Mouse (Mus musculus): ENCODE results near the gene Clmn. TPM values are rescaled to one million over a fixed set of nuclear protein-coding genes. Genes with fewer than 3 reads are reported as not detected.
A peak's percentile ranks its signal among the peaks of the same experiment; 100 is the strongest.

The Clmn gene
- polyA plus RNA-seq, 1 experiment = 21.3 TPM

DNA sequence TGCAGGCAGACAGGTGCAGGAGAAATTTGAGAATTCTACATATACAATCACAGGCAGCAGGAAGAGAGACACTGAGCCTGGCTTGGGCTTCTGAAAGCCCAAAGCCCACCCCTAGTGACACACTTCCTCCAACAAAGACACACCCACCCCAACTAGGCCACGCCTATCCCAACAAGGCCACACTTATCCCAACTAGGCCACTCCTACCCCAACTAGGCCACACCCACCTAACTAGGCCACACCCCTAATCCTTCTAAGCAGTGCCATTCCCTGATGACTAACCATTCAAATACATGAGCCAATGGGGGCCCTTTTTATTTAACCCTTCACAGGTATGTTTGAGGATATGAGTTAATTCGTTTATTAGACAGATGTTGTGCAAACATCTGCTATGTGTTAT lies 42.3 kb upstream of the Clmn start:
- no peak overlapping the region for H3K27ac ChIP-seq (ENCODE audit: insufficient read depth, low read depth, low read length)
- 96% methylated on average over 2 of the region's 2 CpGs for WGBS
- H3K36me3 ChIP-seq (ENCODE audit: control insufficient read depth, insufficient read depth, low read length) = no peaks in the 10 kb centered on the region
- H3K27me3 ChIP-seq (replicated peaks; ENCODE audit: control insufficient read depth, insufficient read depth, low read length) = no peaks in the 10 kb centered on the region
- peaks cover 7% of the 10 kb centered on the region; the same call in 1 of the 2 replicates for H3K4me1 ChIP-seq (ENCODE audit: control insufficient read depth, insufficient read depth, low read length)
- H3K4me3 ChIP-seq (ENCODE audit: insufficient read depth, low read depth, low read length) = no peak overlapping the region
- TF ChIP-seq CTCF (conservative IDR thresholded peaks at IDR 0.05; ENCODE audit: insufficient read depth, insufficient read length, low read depth, low read length) = no peak
- no peak for TF ChIP-seq POLR2A (IDR thresholded peaks at IDR 0.05; ENCODE audit: low read depth, low read length)
- DNase-seq = no peak

DNA sequence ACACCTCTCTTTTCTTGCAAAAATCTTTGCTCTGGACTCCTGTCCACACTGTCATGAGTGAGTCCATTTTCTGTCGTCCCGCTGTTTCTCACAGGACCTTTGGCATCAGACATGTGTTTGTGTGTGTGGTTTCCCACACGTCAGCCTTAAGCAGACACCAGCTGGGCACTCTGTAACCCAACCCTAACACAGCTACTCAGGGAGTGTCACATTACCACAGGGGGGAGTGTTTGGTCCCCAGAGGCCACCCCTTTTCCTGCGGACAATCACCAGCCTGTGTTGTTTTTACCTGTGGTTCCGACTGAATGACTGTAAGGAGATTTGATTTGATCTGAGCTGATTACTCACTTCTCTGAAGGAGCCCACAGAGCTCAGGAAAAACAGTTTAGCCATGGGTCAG lies 39.3 kb upstream of the Clmn start:
- WGBS = 18% methylated on average over 5 of the region's 5 CpGs
- no peaks in the 10 kb centered on the region for H3K36me3 ChIP-seq (ENCODE audit: control insufficient read depth, insufficient read depth, low read length)
- H3K4me1 ChIP-seq (ENCODE audit: control insufficient read depth, insufficient read depth, low read length) = peaks cover 14% of the 10 kb centered on the region; the same call in 1 of the 2 replicates
- H3K27ac ChIP-seq (ENCODE audit: insufficient read depth, low read depth, low read length) = 0 out of 2 replicates have a peak overlapping the region, but pooled peaks have one; percentile 20
- H3K4me3 ChIP-seq (ENCODE audit: insufficient read depth, low read depth, low read length) = no peak overlapping the region
- DNase-seq = peak; percentile 47
- TF ChIP-seq CTCF (conservative IDR thresholded peaks at IDR 0.05; ENCODE audit: insufficient read depth, insufficient read length, low read depth, low read length) (no peak), POLR2A (IDR thresholded peaks at IDR 0.05; ENCODE audit: low read depth, low read length) (no peak)
- H3K27me3 ChIP-seq (replicated peaks; ENCODE audit: control insufficient read depth, insufficient read depth, low read length) = no peaks in the 10 kb centered on the region

DNA sequence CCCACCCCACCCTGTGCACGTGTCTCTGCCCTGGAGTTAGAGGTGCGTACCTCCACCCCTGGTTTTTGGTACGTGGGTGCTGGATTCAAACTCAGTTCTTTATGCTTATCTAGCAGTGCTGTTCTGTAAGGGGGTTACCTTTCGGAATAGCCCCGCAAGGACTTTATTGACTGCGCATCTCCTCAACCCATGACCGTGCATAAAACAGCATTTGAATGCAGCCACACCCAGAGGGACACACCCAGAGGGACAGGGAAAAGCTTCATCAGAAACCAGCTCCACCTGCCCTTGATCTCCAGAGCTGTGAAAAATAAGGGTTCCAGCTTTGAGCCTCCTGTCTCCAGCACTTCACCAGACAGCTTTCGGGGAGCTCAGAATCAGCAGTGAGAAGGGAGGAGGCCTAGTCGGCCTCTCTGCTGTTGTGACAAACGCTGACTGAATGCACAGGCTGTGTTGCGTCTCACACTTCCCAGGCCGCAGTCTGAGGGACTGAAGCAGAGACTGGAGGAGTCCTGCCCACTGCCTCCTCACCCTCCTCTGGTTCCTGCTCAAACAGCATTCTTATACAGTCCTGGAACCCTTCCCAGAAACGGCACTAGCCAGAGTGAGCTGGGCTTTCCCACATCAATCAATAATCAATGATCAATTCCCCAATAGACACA lies 37.6 kb upstream of the Clmn start:
- 83% methylated on average over 13 of the region's 13 CpGs for WGBS

DNA sequence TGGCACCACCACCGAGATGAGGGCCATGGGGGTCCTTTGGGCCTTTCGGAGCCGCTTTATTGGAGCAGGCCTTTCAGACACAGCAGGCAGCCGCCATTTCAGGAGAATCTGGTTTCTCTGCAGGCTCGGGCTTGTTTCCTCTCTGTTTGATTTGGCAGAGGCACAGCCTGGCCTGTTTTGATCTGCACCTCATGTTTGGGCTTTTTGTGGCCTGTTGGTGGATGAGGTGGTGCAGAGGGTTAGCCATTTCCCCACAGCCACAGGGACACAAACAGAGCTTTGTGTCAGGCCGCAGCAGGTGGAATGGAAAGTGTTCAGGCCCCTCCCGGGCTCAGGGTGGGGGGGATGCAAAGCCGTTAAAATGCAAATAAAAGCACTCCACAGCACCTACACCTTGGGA lies 36.4 kb upstream of the Clmn start:
- Histone ChIP-seq H3K36me3 (ENCODE audit: control insufficient read depth, insufficient read depth, low read length) (no peaks in the 10 kb centered on the region), H3K27ac (ENCODE audit: insufficient read depth, low read depth, low read length) (no peak overlapping the region), H3K4me1 (ENCODE audit: control insufficient read depth, insufficient read depth, low read length) (peaks cover 35% of the 10 kb centered on the region), H3K27me3 (replicated peaks; ENCODE audit: control insufficient read depth, insufficient read depth, low read length) (no peaks in the 10 kb centered on the region), H3K4me3 (ENCODE audit: insufficient read depth, low read depth, low read length) (no peak overlapping the region)
- 58% methylated on average over 8 of the region's 8 CpGs for WGBS
- TF ChIP-seq CTCF (conservative IDR thresholded peaks at IDR 0.05; ENCODE audit: insufficient read depth, insufficient read length, low read depth, low read length) (no peak), POLR2A (IDR thresholded peaks at IDR 0.05; ENCODE audit: low read depth, low read length) (no peak)
- no peak for DNase-seq

More for the DNA sequence above, 37.6 kb upstream of the Clmn start:
- no peak for TF ChIP-seq CTCF (conservative IDR thresholded peaks at IDR 0.05; ENCODE audit: insufficient read depth, insufficient read length, low read depth, low read length)
- no peak for TF ChIP-seq POLR2A (IDR thresholded peaks at IDR 0.05; ENCODE audit: low read depth, low read length)
- no peak overlapping the region for H3K27ac ChIP-seq (ENCODE audit: insufficient read depth, low read depth, low read length)
- H3K4me3 ChIP-seq (ENCODE audit: insufficient read depth, low read depth, low read length) = no peak overlapping the region
- no peaks in the 10 kb centered on the region for H3K36me3 ChIP-seq (ENCODE audit: control insufficient read depth, insufficient read depth, low read length)
- no peaks in the 10 kb centered on the region for H3K27me3 ChIP-seq (replicated peaks; ENCODE audit: control insufficient read depth, insufficient read depth, low read length)
- DNase-seq = no peak
- H3K4me1 ChIP-seq (ENCODE audit: control insufficient read depth, insufficient read depth, low read length) = peaks cover 26% of the 10 kb centered on the region

DNA sequence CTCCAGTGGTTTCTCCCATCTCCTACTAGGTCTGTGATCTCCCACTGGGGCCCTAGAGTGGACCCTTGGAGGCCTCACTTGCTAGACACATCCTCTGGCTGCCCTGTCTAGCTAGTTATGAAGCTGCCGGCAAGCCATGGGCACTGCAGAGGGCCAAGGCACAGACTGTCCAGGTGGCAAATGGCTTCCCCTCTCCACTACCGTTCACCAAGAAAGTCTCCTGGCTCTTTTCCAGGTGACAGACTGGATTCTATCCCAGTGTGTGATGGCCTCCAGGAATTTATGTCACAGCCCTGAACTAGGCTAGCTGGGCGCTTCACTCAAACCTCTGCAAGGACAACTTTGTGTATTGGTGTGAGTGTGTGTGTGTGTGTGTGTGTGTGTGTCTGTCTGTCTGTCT lies 35.0 kb upstream of the Clmn start:
- Histone ChIP-seq H3K27me3 (replicated peaks; ENCODE audit: control insufficient read depth, insufficient read depth, low read length) (no peaks in the 10 kb centered on the region), H3K4me3 (ENCODE audit: insufficient read depth, low read depth, low read length) (no peak overlapping the region), H3K27ac (ENCODE audit: insufficient read depth, low read depth, low read length) (no peak overlapping the region), H3K4me1 (ENCODE audit: control insufficient read depth, insufficient read depth, low read length) (peaks cover 35% of the 10 kb centered on the region), H3K36me3 (ENCODE audit: control insufficient read depth, insufficient read depth, low read length) (no peaks in the 10 kb centered on the region)
- 41% methylated on average over 3 of the region's 3 CpGs for WGBS
- DNase-seq = peak; percentile 55
- TF ChIP-seq POLR2A (IDR thresholded peaks at IDR 0.05; ENCODE audit: low read depth, low read length) (no peak), CTCF (conservative IDR thresholded peaks at IDR 0.05; ENCODE audit: insufficient read depth, insufficient read length, low read depth, low read length) (no peak)

DNA sequence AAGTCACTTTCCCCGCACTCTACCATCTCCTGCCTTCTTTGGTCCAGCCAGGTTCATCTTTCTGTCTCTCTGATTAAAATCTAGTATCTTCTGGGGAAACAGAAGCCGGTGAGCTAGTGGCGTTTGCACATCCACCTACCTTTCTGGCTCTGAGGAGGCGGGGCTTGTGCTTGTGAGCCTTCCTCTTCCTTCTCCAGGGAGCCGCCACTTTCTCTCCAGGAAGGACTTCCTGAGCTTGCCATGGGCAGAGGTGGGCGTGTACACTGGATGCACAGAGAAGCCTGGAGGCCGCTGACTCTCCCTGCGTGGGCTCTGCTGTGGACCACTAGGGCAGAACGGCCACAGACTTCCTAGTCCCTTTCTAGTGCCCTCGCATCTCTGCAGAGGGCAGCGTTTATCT lies 34.3 kb upstream of the Clmn start:
- TF ChIP-seq POLR2A (IDR thresholded peaks at IDR 0.05; ENCODE audit: low read depth, low read length) = no peak
- TF ChIP-seq CTCF (conservative IDR thresholded peaks at IDR 0.05; ENCODE audit: insufficient read depth, insufficient read length, low read depth, low read length) = no peak
- WGBS = 49% methylated on average over 11 of the region's 11 CpGs

DNA sequence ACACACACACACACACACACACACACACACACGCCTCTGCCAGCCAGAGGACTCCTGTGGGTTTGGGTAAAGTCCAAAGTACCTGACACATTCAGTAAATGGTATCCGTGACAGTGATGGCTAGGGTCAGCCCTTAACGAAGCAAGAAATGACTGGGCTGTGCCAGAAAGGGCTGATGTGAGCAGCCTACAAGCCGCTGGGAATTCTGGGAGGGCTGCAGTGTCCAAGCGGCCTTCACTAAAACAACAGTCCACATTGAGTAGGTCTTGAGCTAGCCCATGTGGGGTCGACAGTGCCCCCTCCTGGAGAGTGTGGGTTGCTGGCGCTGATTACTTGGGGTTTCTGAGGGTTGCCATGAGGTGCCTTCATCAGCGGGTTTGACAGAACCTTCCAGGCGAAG lies 33.8 kb upstream of the Clmn start:
- Histone ChIP-seq H3K36me3 (ENCODE audit: control insufficient read depth, insufficient read depth, low read length) (no peaks in the 10 kb centered on the region), H3K4me1 (ENCODE audit: control insufficient read depth, insufficient read depth, low read length) (peaks cover 31% of the 10 kb centered on the region), H3K27ac (ENCODE audit: insufficient read depth, low read depth, low read length) (peak overlapping the region; percentile 36), H3K4me3 (ENCODE audit: insufficient read depth, low read depth, low read length) (no peak overlapping the region), H3K27me3 (replicated peaks; ENCODE audit: control insufficient read depth, insufficient read depth, low read length) (no peaks in the 10 kb centered on the region)
- peak; percentile 81 for DNase-seq
- TF ChIP-seq POLR2A (IDR thresholded peaks at IDR 0.05; ENCODE audit: low read depth, low read length) (no peak), CTCF (conservative IDR thresholded peaks at IDR 0.05; ENCODE audit: insufficient read depth, insufficient read length, low read depth, low read length) (peak; percentile 42)
- WGBS = 55% methylated on average over 9 of the region's 9 CpGs

More for the DNA sequence above, 34.3 kb upstream of the Clmn start:
- peak overlapping the region; percentile 36 for H3K27ac ChIP-seq (ENCODE audit: insufficient read depth, low read depth, low read length)
- DNase-seq = no peak
- H3K4me3 ChIP-seq (ENCODE audit: insufficient read depth, low read depth, low read length) = no peak overlapping the region
- H3K27me3 ChIP-seq (replicated peaks; ENCODE audit: control insufficient read depth, insufficient read depth, low read length) = no peaks in the 10 kb centered on the region
- H3K36me3 ChIP-seq (ENCODE audit: control insufficient read depth, insufficient read depth, low read length) = no peaks in the 10 kb centered on the region
- peaks cover 35% of the 10 kb centered on the region for H3K4me1 ChIP-seq (ENCODE audit: control insufficient read depth, insufficient read depth, low read length)

Data from kidney, adult 2 months (tissue).